ENCODE assay signal across 12 mouse cellular contexts in the genomic region with DNA sequence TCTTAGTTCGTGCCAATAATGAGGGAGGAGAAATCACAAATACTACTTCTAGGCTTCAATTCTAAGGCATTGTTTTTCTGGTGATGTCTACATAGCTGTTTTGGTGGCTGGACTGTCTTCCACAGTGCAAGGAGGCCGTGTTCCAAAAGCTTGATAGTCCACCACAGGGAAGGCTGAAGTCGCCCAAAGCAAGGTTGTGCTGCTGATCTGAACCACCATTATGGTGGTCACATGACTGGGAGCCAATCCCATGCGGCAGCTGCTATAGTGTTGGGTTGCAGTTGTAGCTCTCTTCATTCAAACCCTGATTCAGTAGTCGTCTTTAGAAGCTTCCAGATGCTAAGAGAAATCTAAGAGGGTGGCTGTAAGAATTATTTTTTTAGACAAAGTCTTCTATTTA.
"Had no signal": no experiment of that assay in that cellular context is flagged by ENCODE, and none has a peak within 500 bp of the region (broad histone marks: within the 10 kb centered on the region; RNA-seq: fewer than 3 reads in every experiment).

No protein-coding gene starts in this region.

- H3K27me3 ChIP-seq: liver, embryonic 12.5 days; midbrain, embryonic 13.5 days; neural tube, embryonic 12.5 days had no signal

- H3K9me3 ChIP-seq: limb, embryonic 10.5 days; liver, embryonic 12.5 days; midbrain, embryonic 13.5 days; neural tube, embryonic 12.5 days had no signal

- H3K27ac ChIP-seq: kidney, postnatal 0 days; limb, embryonic 10.5 days; liver, embryonic 12.5 days; midbrain, embryonic 13.5 days; neural tube, embryonic 12.5 days; stomach, postnatal 0 days had no signal

- H3K4me2 ChIP-seq: liver, embryonic 12.5 days; midbrain, embryonic 13.5 days; neural tube, embryonic 12.5 days had no signal

- H3K4me3 ChIP-seq: limb, embryonic 10.5 days; liver, embryonic 12.5 days; midbrain, embryonic 13.5 days; neural tube, embryonic 12.5 days had no signal

- H3K9ac ChIP-seq: liver, embryonic 12.5 days; midbrain, embryonic 13.5 days; neural tube, embryonic 12.5 days had no signal

- DNase-seq: kidney, adult 9 months; kidney, postnatal 36 days; layer of hippocampus, adult 9-11 months; layer of hippocampus, postnatal 36 days; lung, postnatal 36 days; thymus, postnatal 4 days had no signal

- ATAC-seq: liver, embryonic 12.5 days; midbrain, embryonic 13.5 days had no signal
